Mouse (Mus musculus): ENCODE results near the gene Mical3. TPM values are rescaled to one million over a fixed set of nuclear protein-coding genes. Genes with fewer than 3 reads are reported as not detected.

Gene Mical3
- total and polyA plus RNA-seq, 2 experiments from 2014 or later = 25.0 to 83.4 TPM

- ATAC-seq (ENCODE audit: low FRiP score) (no peak), DNase-seq (ENCODE audit: low spot score) (no peak)
- Histone ChIP-seq H3K36me3 (ENCODE audit: insufficient read depth, low read length) (peaks cover 73% of the 10 kb centered on the region), H3K4me1 (ENCODE audit: insufficient read depth, low read length) (no peaks in the 10 kb centered on the region), H3K4me3 (ENCODE audit: low read depth, low read length) (no peak overlapping the region), H3K9me3 (ENCODE audit: low read length) (no peaks in the 10 kb centered on the region), H3K27ac (ENCODE audit: low read depth, low read length) (no peak overlapping the region), H3K9ac (replicated peaks; ENCODE audit: low read length, poor library complexity, severe bottlenecking) (no peak overlapping the region), H3K4me2 (ENCODE audit: low read depth, low read length, poor library complexity, severe bottlenecking) (no peak overlapping the region), H3K27me3 (ENCODE audit: insufficient read depth, low read length) (no peaks in the 10 kb centered on the region)
- WGBS = 88% methylated on average over 3 of the region's 3 CpGs
- no peak for TF ChIP-seq CTCF (IDR thresholded peaks at IDR 0.05)
Observed at GRCm38 (mm10) chr6:121035929-121036328, 94.9 kb downstream of the Mical3 start.

GRCm38 (mm10) chr6:121035268-121035667 lies 95.5 kb downstream of the Mical3 start:
- ATAC-seq (ENCODE audit: low FRiP score) (no peak), DNase-seq (ENCODE audit: low spot score) (no peak)
- Histone ChIP-seq H3K36me3 (ENCODE audit: insufficient read depth, low read length) (peaks cover 74% of the 10 kb centered on the region), H3K9ac (replicated peaks; ENCODE audit: low read length, poor library complexity, severe bottlenecking) (no peak overlapping the region), H3K4me2 (ENCODE audit: low read depth, low read length, poor library complexity, severe bottlenecking) (no peak overlapping the region), H3K4me1 (ENCODE audit: insufficient read depth, low read length) (no peaks in the 10 kb centered on the region), H3K27ac (ENCODE audit: low read depth, low read length) (no peak overlapping the region), H3K4me3 (ENCODE audit: low read depth, low read length) (no peak overlapping the region), H3K27me3 (ENCODE audit: insufficient read depth, low read length) (no peaks in the 10 kb centered on the region), H3K9me3 (ENCODE audit: low read length) (no peaks in the 10 kb centered on the region)
- no peak for TF ChIP-seq CTCF (IDR thresholded peaks at IDR 0.05)
- WGBS = 43% methylated on average over 12 of the region's 12 CpGs

- Histone ChIP-seq H3K27me3 (ENCODE audit: insufficient read depth, low read length) (no peaks in the 10 kb centered on the region), H3K27ac (ENCODE audit: low read depth, low read length) (no peak overlapping the region), H3K4me2 (ENCODE audit: low read depth, low read length, poor library complexity, severe bottlenecking) (no peak overlapping the region), H3K4me3 (ENCODE audit: low read depth, low read length) (no peak overlapping the region), H3K4me1 (ENCODE audit: insufficient read depth, low read length) (no peaks in the 10 kb centered on the region), H3K9ac (replicated peaks; ENCODE audit: low read length, poor library complexity, severe bottlenecking) (no peak overlapping the region), H3K36me3 (ENCODE audit: insufficient read depth, low read length) (peaks cover 77% of the 10 kb centered on the region), H3K9me3 (ENCODE audit: low read length) (no peaks in the 10 kb centered on the region)
- ATAC-seq (ENCODE audit: low FRiP score) (no peak), DNase-seq (ENCODE audit: low spot score) (no peak)
- WGBS = 91% methylated on average over 3 of the region's 3 CpGs
- no peak for TF ChIP-seq CTCF (IDR thresholded peaks at IDR 0.05)
Observed at GRCm38 (mm10) chr6:121033250-121033649, 97.5 kb downstream of the Mical3 start.

GRCm38 (mm10) chr6:121031370-121031769 lies 99.4 kb downstream of the Mical3 start:
- H3K27me3 ChIP-seq (ENCODE audit: insufficient read depth, low read length) = no peaks in the 10 kb centered on the region
- ATAC-seq (ENCODE audit: low FRiP score) (no peak), DNase-seq (ENCODE audit: low spot score) (no peak)
- H3K4me1 ChIP-seq (ENCODE audit: insufficient read depth, low read length) = no peaks in the 10 kb centered on the region
- no peak overlapping the region for H3K4me3 ChIP-seq (ENCODE audit: low read depth, low read length)
- H3K36me3 ChIP-seq (ENCODE audit: insufficient read depth, low read length) = peaks cover 80% of the 10 kb centered on the region
- H3K9ac ChIP-seq (replicated peaks; ENCODE audit: low read length, poor library complexity, severe bottlenecking) = no peak overlapping the region
- no peak overlapping the region for H3K4me2 ChIP-seq (ENCODE audit: low read depth, low read length, poor library complexity, severe bottlenecking)
- no peak overlapping the region for H3K27ac ChIP-seq (ENCODE audit: low read depth, low read length)
- no peak for TF ChIP-seq CTCF (IDR thresholded peaks at IDR 0.05)
- no peaks in the 10 kb centered on the region for H3K9me3 ChIP-seq (ENCODE audit: low read length)
- WGBS = 94% methylated on average over 7 of the region's 7 CpGs

GRCm38 (mm10) chr6:121029897-121030589 lies 100.8 kb downstream of the Mical3 start:
- H3K9me3 ChIP-seq (ENCODE audit: low read length) = no peaks in the 10 kb centered on the region
- H3K27ac ChIP-seq (ENCODE audit: low read depth, low read length) = no peak overlapping the region
- peaks cover 68% of the 10 kb centered on the region for H3K36me3 ChIP-seq (ENCODE audit: insufficient read depth, low read length)
- no peaks in the 10 kb centered on the region for H3K27me3 ChIP-seq (ENCODE audit: insufficient read depth, low read length)
- no peak for TF ChIP-seq CTCF (IDR thresholded peaks at IDR 0.05)
- no peak for ATAC-seq (ENCODE audit: low FRiP score)
- H3K4me2 ChIP-seq (ENCODE audit: low read depth, low read length, poor library complexity, severe bottlenecking) = no peak overlapping the region
- no peaks in the 10 kb centered on the region for H3K4me1 ChIP-seq (ENCODE audit: insufficient read depth, low read length)
- H3K4me3 ChIP-seq (ENCODE audit: low read depth, low read length) = no peak overlapping the region
- H3K9ac ChIP-seq (replicated peaks; ENCODE audit: low read length, poor library complexity, severe bottlenecking) = no peak overlapping the region
- no peak for DNase-seq (ENCODE audit: low spot score)
- 82% methylated on average over 19 of the region's 19 CpGs for WGBS

- Histone ChIP-seq H3K9ac (replicated peaks; ENCODE audit: low read length, poor library complexity, severe bottlenecking) (no peak overlapping the region), H3K27ac (ENCODE audit: low read depth, low read length) (no peak overlapping the region), H3K4me2 (ENCODE audit: low read depth, low read length, poor library complexity, severe bottlenecking) (no peak overlapping the region), H3K4me1 (ENCODE audit: insufficient read depth, low read length) (no peaks in the 10 kb centered on the region), H3K27me3 (ENCODE audit: insufficient read depth, low read length) (no peaks in the 10 kb centered on the region), H3K4me3 (ENCODE audit: low read depth, low read length) (no peak overlapping the region), H3K9me3 (ENCODE audit: low read length) (no peaks in the 10 kb centered on the region), H3K36me3 (ENCODE audit: insufficient read depth, low read length) (peaks cover 64% of the 10 kb centered on the region)
- no peak for TF ChIP-seq CTCF (IDR thresholded peaks at IDR 0.05)
- 92% methylated on average over 8 of the region's 8 CpGs for WGBS
- DNase-seq (ENCODE audit: low spot score) (no peak), ATAC-seq (ENCODE audit: low FRiP score) (no peak)
Observed at GRCm38 (mm10) chr6:121028514-121028913, 102.3 kb downstream of the Mical3 start.
